Mouse (Mus musculus) heart, adult 2 months (tissue): ENCODE data around the gene Aggf1.

Source experiments
- CTCF ChIP-seq: fragments of 200-600 bp; IDR thresholded peaks from 2 replicates; pipeline ENCODE4 v1.8.1; 2022; ENCODE audit warnings: antibody characterized with exemption, mild to moderate bottlenecking, moderate library complexity
- EP300 ChIP-seq: fragments of 200-500 bp; IDR thresholded peaks from 2 replicates; pipeline ENCODE4 v1.6.1; 2011; ENCODE audit warnings: low read depth, low read length, control low read depth; ENCODE audit not compliant: insufficient read depth
- POLR2A ChIP-seq: fragments of 200-500 bp; IDR thresholded peaks from 2 replicates; pipeline ENCODE4 v1.6.1; 2011; ENCODE audit warnings: mild to moderate bottlenecking, low read depth, low read length, control low read depth; ENCODE audit not compliant: insufficient read depth

- no peak for TF ChIP-seq CTCF
- no peak for TF ChIP-seq POLR2A
- no peak for TF ChIP-seq EP300
Observed at GRCm38 (mm10) chr13:95326611-95327344, 48.4 kb downstream of the Aggf1 start.
